Mouse (Mus musculus) heart, embryonic 15.5 days (tissue): Measurements from ENCODE around the gene Nlgn1. TPM values are rescaled to one million over a fixed set of nuclear protein-coding genes. Genes with fewer than 3 reads are reported as not detected.

Experiments
- ATAC-seq: fragments of 200-750 bp; cut with Nextera tagmentation; replicated peaks from 2 replicates; pipeline ENCODE4 v1.8.0; 2017; ENCODE audit warnings: low read depth, moderate TSS enrichment; ENCODE audit not compliant: insufficient number of reproducible peaks, insufficient read depth, low FRiP score
- H3K27ac ChIP-seq: fragments of 300-500 bp; sonication (generic); 2 replicates; pipeline ENCODE4 v1.5.1; 2015; ENCODE audit warnings: mild to moderate bottlenecking, inconsistent platforms
- H3K27me3 ChIP-seq: fragments of 300-500 bp; sonication (generic); 2 replicates; pipeline ENCODE4 v1.6.1; 2015; ENCODE audit warnings: inconsistent platforms
- H3K36me3 ChIP-seq: fragments of 300-500 bp; sonication (generic); 2 replicates; pipeline ENCODE4 v1.6.1; 2015; ENCODE audit warnings: mild to moderate bottlenecking, inconsistent platforms
- H3K4me1 ChIP-seq: fragments of 300-500 bp; sonication (generic); replicated peaks from 2 replicates; pipeline ENCODE4 v1.6.1; 2015; ENCODE audit warnings: inconsistent platforms
- H3K4me2 ChIP-seq: fragments of 300-500 bp; sonication (generic); 2 replicates; pipeline ENCODE4 v1.6.1; 2015; ENCODE audit warnings: inconsistent platforms, mild to moderate bottlenecking, moderate library complexity
- H3K4me3 ChIP-seq: fragments of 300-500 bp; sonication (generic); 2 replicates; pipeline ENCODE4 v1.5.1; 2015; ENCODE audit warnings: mild to moderate bottlenecking, inconsistent platforms
- H3K9ac ChIP-seq: fragments of 300-500 bp; sonication (generic); 2 replicates; pipeline ENCODE4 v1.6.1; 2015; ENCODE audit warnings: mild to moderate bottlenecking, inconsistent platforms
- H3K9me3 ChIP-seq: fragments of 300-500 bp; sonication (generic); replicated peaks from 2 replicates; pipeline ENCODE4 v1.6.1; 2016; ENCODE audit warnings: inconsistent platforms
- WGBS: fragments of 180-500 bp; shearing (Covaris S2); methylation state at CpG from one replicate; pipeline ENCODE4 v1.1.7; 2015; ENCODE audit warnings: mixed read lengths; 5-methylcytosine and 5-hydroxymethylcytosine counted together
- polyA plus RNA-seq: library from polyadenylated mRNA; unstranded; fragments of >200 nt; fragmentation: Nextera tagmentation; extraction: Ambion mirVana; gene quantifications from 2 replicates; pipeline ENCODE4 v1.2.1, GENCODE M21; 2015

Nlgn1 gene
- polyA plus RNA-seq, 1 experiment from 2014 or later, result 0.21 TPM

DNA sequence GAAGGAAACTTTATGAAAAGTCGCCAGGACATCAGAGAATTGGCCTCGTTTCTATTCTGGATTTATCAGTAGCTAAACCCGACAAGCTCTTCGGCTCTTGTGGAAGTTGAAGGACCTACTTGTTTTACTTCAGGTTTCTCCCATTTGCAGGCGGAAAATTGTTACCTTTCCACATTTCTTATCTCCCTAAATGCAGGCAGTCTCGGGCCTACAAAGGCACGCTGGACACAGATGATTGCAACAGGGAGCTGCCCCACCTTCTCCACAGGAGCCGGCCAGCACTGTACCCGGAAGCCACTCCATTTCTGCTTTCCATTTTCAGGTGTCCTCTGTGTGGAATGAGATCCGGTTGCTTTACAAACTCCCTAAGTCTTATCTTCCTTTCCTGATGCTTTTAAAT lies 656.4 kb downstream of the Nlgn1 start:
- Histone ChIP-seq H3K9ac (no peak overlapping the region), H3K4me1 (no peaks in the 10 kb centered on the region), H3K9me3 (no peaks in the 10 kb centered on the region), H3K36me3 (no peaks in the 10 kb centered on the region), H3K4me3 (no peak overlapping the region), H3K27ac (no peak overlapping the region), H3K4me2 (no peak overlapping the region), H3K27me3 (no peaks in the 10 kb centered on the region)
- ATAC-seq, result no peak
- 69% methylated on average over 10 of the region's 10 CpGs for WGBS

DNA sequence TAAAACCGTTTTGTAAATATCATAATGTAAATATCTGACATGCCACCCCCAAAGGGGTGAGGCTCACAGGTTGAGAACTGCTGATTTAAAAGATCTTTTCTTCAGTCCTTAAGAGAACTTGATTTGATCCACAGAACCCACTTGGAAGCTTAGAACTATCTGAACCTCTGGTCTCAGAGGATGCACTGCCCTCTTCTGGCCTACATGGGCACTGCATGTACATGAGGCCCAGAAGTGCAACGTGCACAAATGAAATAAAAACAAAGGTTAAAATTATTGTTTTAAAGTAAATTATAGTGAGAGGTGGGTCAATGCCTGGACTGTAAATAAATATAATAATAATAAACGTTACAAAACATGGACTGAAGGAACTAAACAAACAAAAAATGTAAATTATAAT lies 657.2 kb downstream of the Nlgn1 start:
- Histone ChIP-seq H3K36me3 (no peaks in the 10 kb centered on the region), H3K4me2 (no peak overlapping the region), H3K27me3 (no peaks in the 10 kb centered on the region), H3K27ac (no peak overlapping the region), H3K9me3 (no peaks in the 10 kb centered on the region), H3K4me3 (no peak overlapping the region), H3K9ac (no peak overlapping the region), H3K4me1 (no peaks in the 10 kb centered on the region)
- no peak for ATAC-seq
- WGBS, result 58% methylated on average over 3 of the region's 3 CpGs

DNA sequence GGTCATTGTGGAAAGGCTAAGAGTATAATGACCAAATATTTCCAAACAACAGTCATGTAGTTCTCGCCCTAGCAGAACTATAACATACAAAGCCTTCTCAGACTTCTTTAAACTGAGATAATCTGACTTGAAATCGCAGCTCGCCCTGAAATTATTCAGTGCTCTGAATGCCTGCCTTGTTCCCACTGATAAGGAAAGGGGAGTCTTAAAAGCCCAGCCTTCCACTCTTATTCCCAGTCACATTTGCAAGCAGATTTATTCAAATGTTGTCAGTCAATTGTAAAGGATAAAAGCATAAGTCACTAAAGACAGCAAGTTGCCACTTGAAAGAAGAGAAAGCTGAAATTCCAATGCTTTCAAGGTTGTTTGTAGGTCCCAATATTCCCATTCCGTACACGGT lies 658.9 kb downstream of the Nlgn1 start:
- no peak overlapping the region for H3K9ac ChIP-seq
- H3K4me2 ChIP-seq, result no peak overlapping the region
- no peaks in the 10 kb centered on the region for H3K4me1 ChIP-seq
- no peak for ATAC-seq
- H3K27ac ChIP-seq, result no peak overlapping the region
- H3K27me3 ChIP-seq, result no peaks in the 10 kb centered on the region
- H3K9me3 ChIP-seq, result no peaks in the 10 kb centered on the region
- WGBS, result 49% methylated on average over 5 of the region's 5 CpGs
- no peaks in the 10 kb centered on the region for H3K36me3 ChIP-seq
- H3K4me3 ChIP-seq, result no peak overlapping the region

DNA sequence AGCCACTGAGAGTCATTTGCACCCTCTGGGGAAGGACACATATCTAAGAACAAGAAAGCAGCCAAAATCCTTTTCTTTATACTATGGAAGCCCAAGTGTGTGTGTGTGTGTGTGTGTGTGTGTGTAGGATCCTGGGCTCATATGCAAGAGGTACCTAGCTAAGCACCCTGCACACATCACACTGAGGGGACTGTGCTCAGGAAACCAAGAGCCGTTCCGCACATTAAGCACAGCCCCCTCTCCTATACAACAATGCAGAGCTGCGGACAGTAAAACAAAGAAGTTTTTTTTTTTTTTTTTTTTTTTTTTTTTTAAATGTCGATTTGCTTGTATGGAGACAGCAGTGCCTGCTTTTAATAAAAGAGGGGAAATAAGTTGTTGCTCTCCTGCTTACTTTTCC lies 659.5 kb downstream of the Nlgn1 start:
- Histone ChIP-seq H3K9me3 (no peaks in the 10 kb centered on the region), H3K36me3 (no peaks in the 10 kb centered on the region), H3K9ac (no peak overlapping the region), H3K27me3 (no peaks in the 10 kb centered on the region), H3K27ac (no peak overlapping the region), H3K4me1 (no peaks in the 10 kb centered on the region), H3K4me3 (no peak overlapping the region), H3K4me2 (no peak overlapping the region)
- WGBS, result 75% methylated on average over 4 of the region's 4 CpGs
- no peak for ATAC-seq

DNA sequence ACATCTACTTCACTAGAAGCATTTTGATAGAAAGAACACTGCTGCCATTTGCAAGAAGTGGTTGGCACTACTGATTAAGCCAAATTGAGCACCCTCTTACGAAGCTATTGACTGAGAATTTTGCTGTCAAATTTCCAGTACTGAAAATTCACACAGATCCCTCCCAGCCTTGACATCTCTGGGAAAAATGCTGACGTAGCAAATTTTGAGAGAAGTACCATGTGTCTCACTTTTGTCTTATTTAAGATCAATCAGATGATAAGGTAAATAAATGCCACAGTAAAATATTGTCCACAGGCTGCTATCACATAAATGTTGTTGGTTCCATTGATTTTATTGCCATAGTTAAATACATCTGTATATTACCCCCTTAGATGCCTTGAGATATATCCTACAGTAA lies 668.8 kb downstream of the Nlgn1 start:
- Histone ChIP-seq H3K4me2 (no peak overlapping the region), H3K9ac (no peak overlapping the region), H3K36me3 (no peaks in the 10 kb centered on the region), H3K4me1 (no peaks in the 10 kb centered on the region), H3K9me3 (no peaks in the 10 kb centered on the region), H3K27me3 (no peaks in the 10 kb centered on the region), H3K4me3 (no peak overlapping the region), H3K27ac (no peak overlapping the region)
- 71% methylated on average over 2 of the region's 2 CpGs for WGBS
- no peak for ATAC-seq

DNA sequence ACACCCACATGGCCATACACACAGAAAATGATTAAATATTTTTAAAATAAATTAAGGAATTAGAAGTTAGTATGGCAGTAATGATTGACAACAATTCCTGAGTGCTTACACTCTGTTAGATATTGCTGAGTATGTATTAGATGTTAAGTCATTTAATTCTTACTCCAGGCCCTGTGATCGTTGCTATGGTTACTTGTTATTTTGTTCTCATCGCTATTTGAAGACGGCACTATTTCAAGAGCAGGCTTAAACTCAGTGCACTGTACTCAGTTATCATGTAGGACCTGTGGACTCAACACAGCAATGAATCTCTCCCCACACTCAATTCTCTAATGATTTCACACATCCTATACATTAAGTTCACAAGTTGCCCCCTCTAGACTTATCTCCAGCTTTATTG lies 672.0 kb downstream of the Nlgn1 start:
- Histone ChIP-seq H3K4me2 (no peak overlapping the region), H3K27me3 (no peaks in the 10 kb centered on the region), H3K4me3 (no peak overlapping the region), H3K4me1 (no peaks in the 10 kb centered on the region), H3K27ac (no peak overlapping the region), H3K9me3 (no peaks in the 10 kb centered on the region), H3K9ac (no peak overlapping the region), H3K36me3 (no peaks in the 10 kb centered on the region)
- 87% methylated on average over 3 of the region's 3 CpGs for WGBS
- no peak for ATAC-seq

DNA sequence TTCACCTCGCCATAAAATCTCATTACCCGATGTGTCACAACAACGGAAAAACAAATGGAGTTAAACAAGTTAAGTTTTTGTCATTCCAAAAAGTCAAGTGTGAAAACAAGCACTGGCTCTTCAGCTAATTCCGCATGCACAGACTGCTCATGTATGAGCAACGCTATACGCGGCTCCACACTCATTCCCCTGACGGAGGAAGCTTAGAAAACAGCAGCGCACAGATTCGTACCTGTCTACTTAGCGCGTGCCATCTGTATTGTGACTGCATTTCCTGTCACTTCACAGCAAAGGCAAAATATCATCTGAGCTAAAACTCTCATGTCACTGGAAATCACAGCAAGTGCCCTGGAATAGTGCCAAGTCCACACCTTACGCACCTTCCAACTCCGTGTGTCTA lies 674.3 kb downstream of the Nlgn1 start:
- Histone ChIP-seq H3K27ac (no peak overlapping the region), H3K36me3 (no peaks in the 10 kb centered on the region), H3K4me3 (no peak overlapping the region), H3K4me1 (no peaks in the 10 kb centered on the region), H3K9me3 (no peaks in the 10 kb centered on the region), H3K9ac (no peak overlapping the region), H3K4me2 (no peak overlapping the region), H3K27me3 (no peaks in the 10 kb centered on the region)
- no peak for ATAC-seq
- WGBS, result 87% methylated on average over 14 of the region's 14 CpGs

DNA sequence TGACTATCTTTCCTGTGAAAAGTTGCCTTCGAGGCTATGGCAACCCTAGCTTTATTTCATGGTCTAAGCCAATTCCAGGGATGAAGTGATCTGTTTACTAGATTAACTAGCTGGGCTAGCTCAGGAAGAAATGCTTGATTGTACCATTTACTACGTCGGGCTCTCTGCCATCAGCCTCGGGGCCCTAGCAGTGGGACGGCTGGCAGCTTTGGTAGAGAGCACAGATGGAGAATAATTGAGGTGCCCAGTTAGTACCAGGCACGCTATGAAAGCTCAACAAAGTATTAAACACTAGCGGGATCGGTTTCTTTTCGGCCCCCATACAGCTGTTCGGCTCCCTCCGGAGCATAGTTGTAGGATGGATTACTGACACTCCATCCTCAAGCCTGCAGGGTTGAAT lies 675.2 kb downstream of the Nlgn1 start:
- no peaks in the 10 kb centered on the region for H3K36me3 ChIP-seq
- H3K4me2 ChIP-seq, result no peak overlapping the region
- H3K9ac ChIP-seq, result no peak overlapping the region
- WGBS, result 87% methylated on average over 11 of the region's 11 CpGs
- no peaks in the 10 kb centered on the region for H3K4me1 ChIP-seq
- H3K9me3 ChIP-seq, result no peaks in the 10 kb centered on the region
- H3K27ac ChIP-seq, result no peak overlapping the region
- no peaks in the 10 kb centered on the region for H3K27me3 ChIP-seq
- H3K4me3 ChIP-seq, result no peak overlapping the region
- ATAC-seq, result no peak

DNA sequence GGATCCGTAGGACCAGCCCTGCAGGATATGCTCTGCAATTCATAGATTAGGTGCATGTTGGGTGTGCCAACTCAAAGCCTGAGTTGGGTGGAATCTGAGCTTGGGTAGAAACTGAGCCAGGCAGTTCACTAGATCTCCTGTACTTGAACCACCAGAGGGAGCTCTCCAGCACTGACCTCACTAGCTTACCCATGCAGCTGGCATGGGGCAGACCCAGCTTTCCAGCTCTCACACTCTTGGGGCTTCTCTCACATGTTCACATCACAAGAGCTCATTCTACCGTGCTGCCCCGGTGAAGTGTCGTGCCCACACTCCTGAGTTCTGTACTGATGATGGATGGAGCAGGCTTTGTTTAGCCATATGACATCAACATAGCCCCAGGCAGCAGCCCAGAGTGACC lies 679.2 kb downstream of the Nlgn1 start:
- Histone ChIP-seq H3K4me1 (no peaks in the 10 kb centered on the region), H3K4me3 (no peak overlapping the region), H3K9ac (no peak overlapping the region), H3K36me3 (no peaks in the 10 kb centered on the region), H3K4me2 (no peak overlapping the region), H3K9me3 (no peaks in the 10 kb centered on the region), H3K27ac (no peak overlapping the region), H3K27me3 (no peaks in the 10 kb centered on the region)
- ATAC-seq, result no peak
- 71% methylated on average over 4 of the region's 4 CpGs for WGBS

DNA sequence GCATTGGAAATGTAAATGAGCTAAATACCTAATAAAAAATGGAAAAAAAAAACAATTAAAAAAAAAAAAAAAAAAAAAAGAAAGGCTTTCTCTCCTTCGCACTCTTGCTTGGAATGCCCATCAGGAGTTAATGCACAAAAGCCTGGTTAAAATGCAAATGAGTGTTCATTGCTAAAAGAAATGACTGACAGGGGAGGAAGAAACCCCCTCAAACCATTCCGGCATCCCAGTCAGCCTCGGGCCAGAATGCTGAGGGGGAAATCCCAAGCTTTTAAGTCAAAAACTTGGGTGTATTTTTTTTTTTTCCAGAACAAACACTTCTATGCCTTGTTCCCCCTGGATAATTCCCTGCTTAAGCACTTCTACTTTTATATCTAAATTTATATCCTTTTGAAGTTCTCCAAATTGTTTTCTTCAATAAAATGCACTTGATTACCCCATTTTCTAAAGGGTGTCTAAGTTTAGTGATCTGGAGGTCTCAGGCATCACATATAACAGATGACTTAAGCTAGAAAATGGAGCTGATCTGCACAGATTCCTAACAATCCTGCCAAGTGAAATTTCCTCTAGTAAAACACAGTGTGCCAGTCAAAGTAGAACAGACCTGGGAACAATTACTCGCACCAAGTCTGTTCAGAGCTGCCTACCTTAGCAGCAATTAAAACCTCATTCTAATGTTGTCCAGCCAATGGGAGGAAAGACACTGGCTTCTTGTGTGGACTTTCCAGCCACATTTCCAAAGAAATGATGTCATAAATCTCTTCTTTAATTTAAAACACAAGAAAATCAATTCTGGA lies 686.2 kb downstream of the Nlgn1 start:
- Histone ChIP-seq H3K4me2 (no peak overlapping the region), H3K36me3 (no peaks in the 10 kb centered on the region), H3K4me3 (no peak overlapping the region), H3K9ac (no peak overlapping the region), H3K27ac (no peak overlapping the region), H3K4me1 (no peaks in the 10 kb centered on the region), H3K27me3 (no peaks in the 10 kb centered on the region), H3K9me3 (no peaks in the 10 kb centered on the region)
- 83% methylated on average over 4 of the region's 4 CpGs for WGBS
- no peak for ATAC-seq

DNA sequence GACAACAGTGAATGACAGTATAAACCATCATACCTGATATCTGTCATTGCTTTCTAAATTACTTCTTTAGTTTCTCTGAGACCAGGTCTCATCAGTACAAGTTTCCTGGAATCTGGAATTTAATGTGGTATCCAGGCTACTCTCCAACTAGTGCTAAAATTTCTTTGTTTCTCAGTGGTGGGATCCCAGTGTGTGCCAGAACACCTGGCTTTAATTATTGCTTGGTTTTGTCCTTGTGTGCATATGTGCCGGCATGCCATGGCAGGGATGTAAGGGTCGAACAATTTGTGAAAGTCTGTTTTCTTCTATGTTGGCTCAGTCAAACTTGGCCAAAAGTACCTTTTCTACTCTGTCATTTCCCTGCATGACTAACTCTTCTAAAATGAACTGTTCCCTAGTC lies 703.1 kb downstream of the Nlgn1 start:
- Histone ChIP-seq H3K4me2 (no peak overlapping the region), H3K36me3 (no peaks in the 10 kb centered on the region), H3K9ac (no peak overlapping the region), H3K9me3 (no peaks in the 10 kb centered on the region), H3K27ac (no peak overlapping the region), H3K4me1 (no peaks in the 10 kb centered on the region), H3K27me3 (no peaks in the 10 kb centered on the region), H3K4me3 (no peak overlapping the region)
- WGBS, result 85% methylated on average over 2 of the region's 2 CpGs
- no peak for ATAC-seq

DNA sequence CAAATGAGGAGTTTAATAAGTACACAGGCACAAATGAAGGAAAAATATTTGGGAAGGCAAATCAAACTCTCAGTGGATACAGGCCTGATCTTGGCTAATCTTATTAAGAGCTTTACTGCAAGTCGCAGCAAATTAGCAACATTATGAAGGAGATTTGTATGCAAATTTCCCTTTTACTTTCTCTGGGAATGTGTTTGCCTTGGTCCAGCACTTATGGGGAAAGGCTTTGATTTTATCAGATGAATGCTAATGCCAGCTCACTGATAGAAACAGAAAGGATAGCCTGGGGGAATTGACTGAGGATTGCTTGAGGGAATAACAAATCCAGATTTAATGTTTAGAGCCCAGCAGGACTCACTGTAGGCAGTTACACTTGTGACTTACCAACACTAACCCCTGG lies 725.7 kb downstream of the Nlgn1 start:
- Histone ChIP-seq H3K4me2 (no peak overlapping the region), H3K36me3 (no peaks in the 10 kb centered on the region), H3K9ac (no peak overlapping the region), H3K9me3 (no peaks in the 10 kb centered on the region), H3K4me3 (no peak overlapping the region), H3K27ac (no peak overlapping the region), H3K4me1 (no peaks in the 10 kb centered on the region), H3K27me3 (no peaks in the 10 kb centered on the region)
- 54% methylated on average over 1 of the region's 1 CpGs for WGBS
- ATAC-seq, result no peak
